Mouse (Mus musculus) G1E (cell line): ENCODE data around the gene Vegfb.

Experiments
- CTCF ChIP-seq: IDR thresholded peaks from 2 replicates; pipeline ENCODE4 v1.5.1; 2012; ENCODE audit warnings: low read depth, low read length, inconsistent platforms, mixed read lengths
- GATA1 ChIP-seq: IDR thresholded peaks from 2 replicates; pipeline ENCODE4 v1.6.1; 2012; ENCODE audit warnings: borderline replicate concordance, low read length, inconsistent platforms, mixed read lengths
- POLR2AphosphoS5 ChIP-seq: IDR thresholded peaks from 2 replicates; pipeline ENCODE4 v1.6.1; 2012; ENCODE audit warnings: low read depth, low read length, inconsistent platforms; ENCODE audit not compliant: insufficient replicate concordance
- TAL1 ChIP-seq: conservative IDR thresholded peaks from 2 replicates; pipeline ENCODE4 v1.6.1; 2012; ENCODE audit warnings: low read depth, low read length, inconsistent platforms, mixed read lengths

GRCm38 (mm10) chr19:6985300-6985699 is 2.2 kb downstream of the Vegfb start:
- TF ChIP-seq CTCF (no peak), POLR2AphosphoS5 (no peak), TAL1 (no peak), GATA1 (no peak)
